Mouse (Mus musculus) C2C12 (cell line): Measurements from ENCODE around the gene Olfr862.

Experiments used
- CEBPB ChIP-seq: IDR thresholded peaks from one replicate; pipeline ENCODE4 v1.6.1; 2011; ENCODE audit warnings: low read depth, mild to moderate bottlenecking, control low read depth, moderate library complexity
- CTCF ChIP-seq: IDR thresholded peaks from one replicate; pipeline ENCODE4 v1.5.1; 2011; ENCODE audit not compliant: control insufficient read depth, insufficient read depth, insufficient read length
- MYOG ChIP-seq: IDR thresholded peaks from one replicate; pipeline ENCODE4 v1.6.1; 2011; ENCODE audit not compliant: control insufficient read depth, insufficient read length; ENCODE audit errors: extremely low read depth

DNA sequence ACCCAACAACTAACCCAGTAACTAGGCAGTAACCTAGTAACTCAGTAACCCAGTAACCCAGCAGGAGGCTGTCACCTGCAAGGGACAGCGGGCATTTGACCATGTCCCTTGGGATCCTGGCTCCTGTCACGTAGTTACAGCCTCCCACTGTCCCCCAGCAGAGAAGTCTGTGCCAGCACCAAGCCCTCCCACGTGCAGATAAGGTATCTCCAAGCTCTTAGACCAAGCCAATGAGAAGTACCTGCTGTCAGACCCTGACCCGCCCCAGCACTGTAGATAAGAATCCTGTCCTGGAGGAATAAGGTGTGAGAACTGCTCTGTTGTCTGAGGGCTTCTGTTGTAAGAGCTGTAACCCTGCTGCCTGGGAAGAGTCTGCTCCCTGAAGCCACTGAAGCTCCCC is 23.4 kb upstream of the Olfr862 start:
- TF ChIP-seq MYOG (no peak), CEBPB (no peak), CTCF (no peak)
